Mouse (Mus musculus): ENCODE measurements around the gene Kcnk3.

- TF ChIP-seq CTCF (conservative IDR thresholded peaks at IDR 0.05; ENCODE audit: low read length) (no peak), POU5F1 (IDR thresholded peaks at IDR 0.05; ENCODE audit: borderline replicate concordance, low read length) (no peak), NANOG (IDR thresholded peaks at IDR 0.05; ENCODE audit: borderline replicate concordance, low read length) (no peak)
Observed at GRCm38 (mm10) chr5:30603926-30604325, 16.0 kb downstream of the Kcnk3 start.

Measured in E14TG2a.4 (cell line).